ENCODE assay signal across 8 mouse cellular contexts in genomic region chr3:154692572-154692922, GRCm38 (mm10). TPM values are rescaled to one million over a fixed set of nuclear protein-coding genes. Genes with fewer than 3 reads are reported as not detected.
DNase-seq lines count a peak whose midpoint lies in the region; ATAC-seq lines count a peak whose summit lies in the region.
"Had no signal": no experiment of that assay in that cellular context is flagged by ENCODE, and none has a peak within 500 bp of the region (broad histone marks: within the 10 kb centered on the region; RNA-seq: fewer than 3 reads in every experiment).

No protein-coding gene starts in this region.

- H3K9ac ChIP-seq in heart, embryonic 16.5 days (ENCODE audit: low read length): no peak overlapping the region
- H3K9ac ChIP-seq in lung, embryonic 15.5 days: no peak overlapping the region
- no peak overlapping the region for H3K9ac ChIP-seq in forebrain, embryonic 16.5 days (replicated peaks; ENCODE audit: low read depth, low read length)
- H3K9ac ChIP-seq in neural tube, embryonic 12.5 days: no peak overlapping the region

- H3K27ac ChIP-seq in heart, embryonic 16.5 days (ENCODE audit: low read length): no peak overlapping the region
- no peak overlapping the region for H3K27ac ChIP-seq in lung, embryonic 15.5 days
- H3K27ac ChIP-seq in forebrain, embryonic 16.5 days (ENCODE audit: low read length): no peak overlapping the region; the same call in 1 of the 2 replicates
- no peak overlapping the region for H3K27ac ChIP-seq in neural tube, embryonic 12.5 days

- H3K9me3 ChIP-seq in heart, embryonic 16.5 days (replicated peaks; ENCODE audit: control insufficient read depth, low read length): no peaks in the 10 kb centered on the region
- no peaks in the 10 kb centered on the region for H3K9me3 ChIP-seq in lung, embryonic 15.5 days
- no peaks in the 10 kb centered on the region for H3K9me3 ChIP-seq in forebrain, embryonic 16.5 days (ENCODE audit: control insufficient read depth, low read length)
- H3K9me3 ChIP-seq in neural tube, embryonic 12.5 days: no peaks in the 10 kb centered on the region

- no peak overlapping the region for H3K4me3 ChIP-seq in heart, embryonic 16.5 days (ENCODE audit: low read length)
- no peak overlapping the region for H3K4me3 ChIP-seq in lung, embryonic 15.5 days
- no peak overlapping the region for H3K4me3 ChIP-seq in forebrain, embryonic 16.5 days (replicated peaks; ENCODE audit: low read length)
- no peak overlapping the region for H3K4me3 ChIP-seq in neural tube, embryonic 12.5 days

- H3K36me3 ChIP-seq in heart, embryonic 16.5 days (ENCODE audit: control insufficient read depth, insufficient read depth): no peaks in the 10 kb centered on the region
- H3K36me3 ChIP-seq in lung, embryonic 15.5 days: no peaks in the 10 kb centered on the region
- no peaks in the 10 kb centered on the region for H3K36me3 ChIP-seq in forebrain, embryonic 16.5 days (ENCODE audit: control insufficient read depth, insufficient read depth)
- H3K36me3 ChIP-seq in neural tube, embryonic 12.5 days: no peaks in the 10 kb centered on the region

- peak; percentile 6; the same call in 1 of the 2 replicates for ATAC-seq in heart, embryonic 16.5 days (replicated peaks; ENCODE audit: extremely low read depth, insufficient read depth, low FRiP score)
- ATAC-seq in lung, embryonic 15.5 days (ENCODE audit: borderline replicate concordance, extremely low read depth, low FRiP score, low TSS enrichment): no peak
- ATAC-seq in forebrain, embryonic 16.5 days: 0 out of 2 replicates have a peak, but pooled peaks have one; percentile 1
- peak; percentile 63; the same call in 1 of the 2 replicates for ATAC-seq in neural tube, embryonic 12.5 days (ENCODE audit: low FRiP score, low read depth)

- H3K4me1 ChIP-seq in heart, embryonic 16.5 days (ENCODE audit: control insufficient read depth, insufficient read depth, low read length): peaks cover 12% of the 10 kb centered on the region; the same call in 1 of the 2 replicates
- no peaks in the 10 kb centered on the region; the same call in 1 of the 2 replicates for H3K4me1 ChIP-seq in lung, embryonic 15.5 days
- peaks cover 15% of the 10 kb centered on the region for H3K4me1 ChIP-seq in forebrain, embryonic 16.5 days (replicated peaks; ENCODE audit: control insufficient read depth, insufficient read depth, low read length)
- H3K4me1 ChIP-seq in neural tube, embryonic 12.5 days: 0 out of 2 replicates have a peak, but pooled peaks cover 6% of the 10 kb centered on the region

- DNase-seq in heart, adult 9 months (ENCODE audit: low spot score in 2 of 2): no peak
- no peak for DNase-seq in lung, postnatal 4 days
- DNase-seq in thymus, postnatal 10 days (ENCODE audit: low spot score in 2 of 2): no peak
- DNase-seq: spleen, adult 18-20 months had no signal

- H3K4me2 ChIP-seq in heart, embryonic 16.5 days (ENCODE audit: low read depth, low read length): peak overlapping the region; percentile 39
- peak overlapping the region; percentile 28; the same call in 1 of the 2 replicates for H3K4me2 ChIP-seq in lung, embryonic 15.5 days
- H3K4me2 ChIP-seq in forebrain, embryonic 16.5 days (ENCODE audit: low read length): peak overlapping the region; percentile 34; the same call in 1 of the 2 replicates
- H3K4me2 ChIP-seq in neural tube, embryonic 12.5 days (replicated peaks): no peak overlapping the region

- no peaks in the 10 kb centered on the region for H3K27me3 ChIP-seq in heart, embryonic 16.5 days (ENCODE audit: control insufficient read depth, insufficient read depth, low read length)
- no peaks in the 10 kb centered on the region for H3K27me3 ChIP-seq in lung, embryonic 15.5 days
- H3K27me3 ChIP-seq in forebrain, embryonic 16.5 days (replicated peaks; ENCODE audit: control insufficient read depth, insufficient read depth, low read length): no peaks in the 10 kb centered on the region
- H3K27me3 ChIP-seq in neural tube, embryonic 12.5 days (replicated peaks): no peaks in the 10 kb centered on the region

- WGBS in heart, embryonic 16.5 days: 60% methylated on average over 3 of the region's 3 CpGs
- whole genome bisulfite sequencing in lung, embryonic 15.5 days: 57% methylated on average over 3 of the region's 3 CpGs
- 90% methylated on average over 3 of the region's 3 CpGs for WGBS in forebrain, embryonic 16.5 days
- 73% methylated on average over 3 of the region's 3 CpGs for WGBS in neural tube, embryonic 12.5 days

RNA-seq across cellular contexts. Expression of gene Erich3, which starts 28.9 kb away (rescaled TPM):
- 0.44 and 0.53 TPM in 2 replicates for polyA plus RNA-seq in heart, embryonic 16.5 days (2015; fragmentation: Nextera tagmentation; extraction: Ambion mirVana)
- polyA plus RNA-seq in lung, embryonic 15.5 days (2015; fragmentation: Nextera tagmentation; extraction: Ambion mirVana): 0.16 and 0.18 TPM in 2 replicates
- 0.72 and 1.4 TPM in 2 replicates for polyA plus RNA-seq in forebrain, embryonic 16.5 days (2015; fragmentation: Nextera tagmentation; extraction: Ambion mirVana)
- 1.1 and 1.4 TPM in 2 replicates for polyA plus RNA-seq in neural tube, embryonic 12.5 days (2016; fragmentation: Nextera tagmentation; extraction: Ambion mirVana)
